Mouse (Mus musculus): ENCODE results near the gene Frk. TPM values are rescaled to one million over a fixed set of nuclear protein-coding genes. Genes with fewer than 3 reads are reported as not detected.
"Not testable (repeated sequence)": the region's sequence is repeated elsewhere in the genome, so short reads cannot be mapped to it uniquely, and the experiment has no call there.

The Frk gene
- under 1 TPM; 0.24 to 0.55 TPM for total RNA-seq (2021)
- long read RNA-seq, experiment 1: 0 reads
- long read RNA-seq, experiment 2: 0 reads

- DNase-seq (ENCODE audit: low spot score in 2 of 2): no peak
Measured at GRCm38 (mm10) chr10:34483297-34484013, at the start of gene Frk. Gene Frk (plus strand): TSS chr10:34483399.

- not testable (repeated sequence) for DNase-seq (ENCODE audit: low spot score in 2 of 2)
Measured at GRCm38 (mm10) chr10:34434191-34434590, 49.0 kb upstream of the Frk start.

GRCm38 (mm10) chr10:34449469-34449868 lies 33.7 kb upstream of the Frk start:
- no peak for DNase-seq (ENCODE audit: low spot score in 2 of 2)

- no peak for DNase-seq (ENCODE audit: low spot score in 2 of 2)
Measured at GRCm38 (mm10) chr10:34461451-34461850, 21.7 kb upstream of the Frk start.

- no peak for DNase-seq (ENCODE audit: low spot score in 2 of 2)
Measured at GRCm38 (mm10) chr10:34464321-34464720, 18.9 kb upstream of the Frk start.

GRCm38 (mm10) chr10:34469037-34469436 lies 14.2 kb upstream of the Frk start:
- no peak for DNase-seq (ENCODE audit: low spot score in 2 of 2)

GRCm38 (mm10) chr10:34479942-34480455 lies 3.2 kb upstream of the Frk start:
- DNase-seq (ENCODE audit: low spot score in 2 of 2): no peak

GRCm38 (mm10) chr10:34484014-34484411 lies 814 bp downstream of the Frk start:
- DNase-seq (ENCODE audit: low spot score in 2 of 2): no peak

GRCm38 (mm10) chr10:34485079-34485478 lies 1.9 kb downstream of the Frk start:
- no peak for DNase-seq (ENCODE audit: low spot score in 2 of 2)

- no peak for DNase-seq (ENCODE audit: low spot score in 2 of 2)
Measured at GRCm38 (mm10) chr10:34507807-34508206, 24.6 kb downstream of the Frk start.

GRCm38 (mm10) chr10:34508593-34508992 lies 25.4 kb downstream of the Frk start:
- no peak for DNase-seq (ENCODE audit: low spot score in 2 of 2)

GRCm38 (mm10) chr10:34509256-34509655 lies 26.1 kb downstream of the Frk start:
- no peak for DNase-seq (ENCODE audit: low spot score in 2 of 2)

GRCm38 (mm10) chr10:34511192-34511591 lies 28.0 kb downstream of the Frk start:
- DNase-seq (ENCODE audit: low spot score in 2 of 2): no peak

GRCm38 (mm10) chr10:34512551-34512950 lies 29.4 kb downstream of the Frk start:
- peak; percentile 6 to 27 for DNase-seq (ENCODE audit: low spot score in 2 of 2)

GRCm38 (mm10) chr10:34525598-34525997 lies 42.4 kb downstream of the Frk start:
- no peak for DNase-seq (ENCODE audit: low spot score in 2 of 2)

GRCm38 (mm10) chr10:34531766-34532165 lies 48.6 kb downstream of the Frk start:
- no peak for DNase-seq (ENCODE audit: low spot score in 2 of 2)

- DNase-seq (ENCODE audit: low spot score in 2 of 2): no peak
Measured at GRCm38 (mm10) chr10:34532507-34532906, 49.3 kb downstream of the Frk start.

- no peak for DNase-seq (ENCODE audit: low spot score in 2 of 2)
Measured at GRCm38 (mm10) chr10:34540687-34541086, 57.5 kb downstream of the Frk start.

- no peak for DNase-seq (ENCODE audit: low spot score in 2 of 2)
Measured at GRCm38 (mm10) chr10:34541717-34542490, 58.7 kb downstream of the Frk start.

GRCm38 (mm10) chr10:34550612-34551011 lies 67.4 kb downstream of the Frk start:
- no peak for DNase-seq (ENCODE audit: low spot score in 2 of 2)

- no peak for DNase-seq (ENCODE audit: low spot score in 2 of 2)
Measured at GRCm38 (mm10) chr10:34551636-34552035, 68.4 kb downstream of the Frk start.

GRCm38 (mm10) chr10:34563518-34564176 lies 80.4 kb downstream of the Frk start:
- DNase-seq (ENCODE audit: low spot score in 2 of 2): no peak
